In genomic region chr19:37989971-37990370, GRCm38 (mm10) we compare ENCODE assay signal across 19 mouse cellular contexts. TPM values are rescaled to one million over a fixed set of nuclear protein-coding genes. Genes with fewer than 3 reads are reported as not detected.
DNase-seq lines count a peak whose midpoint lies in the region; ATAC-seq lines count a peak whose summit lies in the region.
"Had no signal": no experiment of that assay in that cellular context is flagged by ENCODE, and none has a peak within 500 bp of the region (broad histone marks: within the 10 kb centered on the region; RNA-seq: fewer than 3 reads in every experiment).

No protein-coding gene starts in this region.

- H3K27ac ChIP-seq in forebrain, embryonic 15.5 days (replicated peaks), result peak overlapping the region; percentile 89; the same call in 1 of the 2 replicates
- H3K27ac ChIP-seq in forebrain, embryonic 10.5 days, result no peak overlapping the region
- H3K27ac ChIP-seq in midbrain, embryonic 16.5 days (ENCODE audit: low read length), result peak overlapping the region; percentile 1; the same call in 1 of the 2 replicates
- H3K27ac ChIP-seq in midbrain, embryonic 15.5 days, result no peak overlapping the region
- H3K27ac ChIP-seq: embryonic facial prominence, embryonic 10.5 days; heart, embryonic 15.5 days; hindbrain, embryonic 13.5 days; hindbrain, postnatal 0 days had no signal

- no peaks in the 10 kb centered on the region for H3K9me3 ChIP-seq in forebrain, embryonic 15.5 days
- no peaks in the 10 kb centered on the region for H3K9me3 ChIP-seq in forebrain, embryonic 10.5 days
- H3K9me3 ChIP-seq in midbrain, embryonic 16.5 days (replicated peaks; ENCODE audit: control insufficient read depth, low read length, poor library complexity, severe bottlenecking), result no peaks in the 10 kb centered on the region
- no peaks in the 10 kb centered on the region for H3K9me3 ChIP-seq in midbrain, embryonic 15.5 days
- H3K9me3 ChIP-seq: embryonic facial prominence, embryonic 10.5 days; heart, embryonic 15.5 days; hindbrain, embryonic 13.5 days had no signal

- peaks cover 17% of the 10 kb centered on the region for H3K4me1 ChIP-seq in forebrain, embryonic 15.5 days
- peaks cover 4% of the 10 kb centered on the region; the same call in 1 of the 2 replicates for H3K4me1 ChIP-seq in forebrain, embryonic 10.5 days
- H3K4me1 ChIP-seq in midbrain, embryonic 16.5 days (ENCODE audit: control insufficient read depth, insufficient read depth, low read length), result peaks cover 13% of the 10 kb centered on the region
- peaks cover 14% of the 10 kb centered on the region for H3K4me1 ChIP-seq in midbrain, embryonic 15.5 days
- H3K4me1 ChIP-seq: embryonic facial prominence, embryonic 10.5 days had no signal

- no peak for ATAC-seq in forebrain, embryonic 15.5 days (replicated peaks)
- no peak for ATAC-seq in midbrain, embryonic 16.5 days
- ATAC-seq in midbrain, embryonic 15.5 days (replicated peaks), result no peak
- ATAC-seq: forebrain, embryonic 14.5 days; hindbrain, postnatal 0 days had no signal

- no peak for DNase-seq in forebrain, embryonic 10.5 days (ENCODE audit: extremely low spot score, low spot score)
- peak; percentile 30 for DNase-seq in cerebellum, adult 8-10 months
- peak; percentile 35 to 43 for DNase-seq in cerebellum, postnatal 25 days
- DNase-seq in adrenal gland, adult (ENCODE audit: inconsistent age in 2 of 2, low spot score in 1 of 2), result no peak
- no peak for DNase-seq in gastrocnemius, postnatal 25 days
- DNase-seq: adrenal gland, postnatal 25 days; gastrocnemius, postnatal 10 days; heart, postnatal 14 days; kidney, adult 11 months; kidney, adult 9 months had no signal

- H3K4me3 ChIP-seq in forebrain, embryonic 15.5 days, result no peak overlapping the region
- no peak overlapping the region for H3K4me3 ChIP-seq in forebrain, embryonic 10.5 days
- H3K4me3 ChIP-seq in midbrain, embryonic 16.5 days (ENCODE audit: low read depth, low read length), result no peak overlapping the region
- H3K4me3 ChIP-seq in midbrain, embryonic 15.5 days, result no peak overlapping the region
- H3K4me3 ChIP-seq: embryonic facial prominence, embryonic 10.5 days; heart, embryonic 15.5 days; hindbrain, embryonic 13.5 days had no signal

- H3K9ac ChIP-seq in forebrain, embryonic 15.5 days (replicated peaks), result no peak overlapping the region
- H3K9ac ChIP-seq in midbrain, embryonic 16.5 days (ENCODE audit: low read depth, low read length), result no peak overlapping the region
- H3K9ac ChIP-seq in midbrain, embryonic 15.5 days, result no peak overlapping the region
- H3K9ac ChIP-seq: heart, embryonic 15.5 days; hindbrain, embryonic 13.5 days had no signal

- H3K27me3 ChIP-seq in forebrain, embryonic 15.5 days, result no peaks in the 10 kb centered on the region
- H3K27me3 ChIP-seq in forebrain, embryonic 10.5 days (ENCODE audit: poor library complexity, severe bottlenecking), result no peaks in the 10 kb centered on the region
- no peaks in the 10 kb centered on the region for H3K27me3 ChIP-seq in midbrain, embryonic 16.5 days (ENCODE audit: control insufficient read depth, insufficient read depth, low read depth, low read length)
- H3K27me3 ChIP-seq in midbrain, embryonic 15.5 days (replicated peaks), result no peaks in the 10 kb centered on the region
- H3K27me3 ChIP-seq: heart, embryonic 15.5 days; hindbrain, embryonic 13.5 days had no signal

- WGBS in forebrain, embryonic 15.5 days, result 82% methylated on average over 2 of the region's 2 CpGs
- 86% methylated on average over 2 of the region's 2 CpGs for WGBS in forebrain, embryonic 10.5 days
- 87% methylated on average over 2 of the region's 2 CpGs for WGBS in midbrain, embryonic 16.5 days
- WGBS in midbrain, embryonic 15.5 days, result 91% methylated on average over 2 of the region's 2 CpGs

- no peak overlapping the region for H3K4me2 ChIP-seq in forebrain, embryonic 15.5 days (replicated peaks)
- H3K4me2 ChIP-seq in midbrain, embryonic 16.5 days (ENCODE audit: low read length), result no peak overlapping the region
- H3K4me2 ChIP-seq in midbrain, embryonic 15.5 days, result no peak overlapping the region
- H3K4me2 ChIP-seq: heart, embryonic 11.5 days; heart, embryonic 15.5 days; hindbrain, embryonic 13.5 days had no signal

- H3K36me3 ChIP-seq in forebrain, embryonic 15.5 days, result no peaks in the 10 kb centered on the region
- H3K36me3 ChIP-seq in forebrain, embryonic 10.5 days (replicated peaks), result no peaks in the 10 kb centered on the region
- no peaks in the 10 kb centered on the region for H3K36me3 ChIP-seq in midbrain, embryonic 16.5 days (ENCODE audit: control insufficient read depth, insufficient read depth, low read length)
- H3K36me3 ChIP-seq in midbrain, embryonic 15.5 days (replicated peaks), result no peaks in the 10 kb centered on the region
- H3K36me3 ChIP-seq: embryonic facial prominence, embryonic 10.5 days; heart, embryonic 15.5 days; hindbrain, embryonic 13.5 days had no signal

RNA-seq across cellular contexts. Expression of gene Myof, which starts 53.4 kb away (rescaled TPM):
- polyA plus RNA-seq in forebrain, embryonic 15.5 days (2015; fragmentation: Nextera tagmentation; extraction: Ambion mirVana), result 1.4 and 1.7 TPM in 2 replicates
- polyA plus RNA-seq in forebrain, embryonic 10.5 days (2016; fragmentation: Nextera tagmentation; extraction: Ambion mirVana), result 1.9 and 2.3 TPM in 2 replicates
- polyA plus RNA-seq in midbrain, embryonic 16.5 days (2015; fragmentation: Nextera tagmentation; extraction: Ambion mirVana), result 1.4 and 1.9 TPM in 2 replicates
- polyA plus RNA-seq in midbrain, embryonic 15.5 days (2015; fragmentation: Nextera tagmentation; extraction: Ambion mirVana), result 2.1 and 2.5 TPM in 2 replicates
- 1 to 10 TPM; 5.3 to 8.8 TPM for total RNA-seq in gastrocnemius, postnatal 25 days (2021)

Comparison
In these comparisons a context has a peak if more than half of its experiments do, and no peak if none do; other contexts are left out.
1. H3K27ac ChIP-seq: peak in forebrain, embryonic 15.5 days (single experiment) and midbrain, embryonic 16.5 days (single experiment); none in forebrain, embryonic 10.5 days (single experiment) and midbrain, embryonic 15.5 days (single experiment).
2. DNase-seq: peak in cerebellum, adult 8-10 months (single experiment) and cerebellum, postnatal 25 days (2 of 2); none in forebrain, embryonic 10.5 days (single experiment), adrenal gland, adult (0 of 2) and gastrocnemius, postnatal 25 days (single experiment).